ENCODE assay signal across 18 mouse cellular contexts in the genomic region with DNA sequence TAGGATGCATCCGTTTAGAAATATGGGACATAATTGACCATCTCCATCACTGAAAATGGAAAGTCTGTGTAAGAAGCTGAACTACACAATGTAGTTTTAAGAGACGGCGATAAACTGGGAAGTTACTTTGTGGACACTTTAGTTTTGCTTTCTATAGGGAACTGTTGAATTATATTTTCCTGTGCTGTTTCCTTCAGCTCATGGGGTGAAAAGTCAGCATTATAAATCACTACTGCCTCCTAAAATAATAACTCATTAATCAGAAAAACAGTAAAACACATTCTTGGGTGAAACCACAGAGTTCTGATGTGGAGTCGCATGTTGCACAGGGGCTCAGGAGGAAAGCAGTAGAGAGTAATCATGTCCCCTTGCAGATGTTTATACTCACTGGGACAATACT. TPM values are rescaled to one million over a fixed set of nuclear protein-coding genes. Genes with fewer than 3 reads are reported as not detected.
A peak's percentile ranks its signal among the peaks of the same experiment; 100 is the strongest.
DNase-seq lines count a peak whose midpoint lies in the region; ATAC-seq and TF ChIP-seq lines count a peak whose summit lies in the region.
"Had no signal": no experiment of that assay in that cellular context is flagged by ENCODE, and none has a peak within 500 bp of the region (broad histone marks: within the 10 kb centered on the region; RNA-seq: fewer than 3 reads in every experiment).

No protein-coding gene starts in this region.

- H3K9ac ChIP-seq in kidney, embryonic 16.5 days (replicated peaks; ENCODE audit: low read length) = no peak overlapping the region
- no peak overlapping the region for H3K9ac ChIP-seq in lung, embryonic 16.5 days (ENCODE audit: low read length)
- no peak overlapping the region for H3K9ac ChIP-seq in lung, postnatal 0 days (replicated peaks; ENCODE audit: low read depth)
- no peak overlapping the region for H3K9ac ChIP-seq in heart, embryonic 12.5 days
- H3K9ac ChIP-seq: heart, embryonic 15.5 days; limb, embryonic 13.5 days; midbrain, embryonic 12.5 days had no signal

- H3K9me3 ChIP-seq in kidney, embryonic 16.5 days (ENCODE audit: low read length) = no peaks in the 10 kb centered on the region
- no peaks in the 10 kb centered on the region for H3K9me3 ChIP-seq in lung, embryonic 16.5 days (ENCODE audit: control insufficient read depth, low read length)
- H3K9me3 ChIP-seq in lung, postnatal 0 days (ENCODE audit: low read length) = no peaks in the 10 kb centered on the region
- no peaks in the 10 kb centered on the region for H3K9me3 ChIP-seq in megakaryocyte, embryonic 14.5 days
- no peaks in the 10 kb centered on the region for H3K9me3 ChIP-seq in heart, embryonic 12.5 days (replicated peaks)
- H3K9me3 ChIP-seq in forebrain, embryonic 10.5 days = no peaks in the 10 kb centered on the region
- H3K9me3 ChIP-seq: heart, embryonic 15.5 days; limb, embryonic 13.5 days; midbrain, embryonic 12.5 days had no signal

- no peak for TF ChIP-seq EP300 in lung, postnatal 0 days (IDR thresholded peaks at IDR 0.05)

- DNase-seq in kidney, postnatal 25 days = no peak
- DNase-seq in lung, postnatal 0 days (ENCODE audit: low spot score) = no peak
- no peak for DNase-seq in forebrain, embryonic 10.5 days (ENCODE audit: extremely low spot score, low spot score)
- DNase-seq: adrenal gland, postnatal 25 days; cerebellum, adult 9-10 months; gastrocnemius, adult 2 months; heart, adult 18-20 months; lung, postnatal 14 days; right cerebral cortex, postnatal 25 days had no signal

- ATAC-seq in kidney, embryonic 16.5 days (ENCODE audit: low FRiP score, low TSS enrichment) = peak; percentile 36; the same call in 1 of the 2 replicates
- ATAC-seq in lung, embryonic 16.5 days (ENCODE audit: low read depth) = no peak
- ATAC-seq in lung, postnatal 0 days = no peak
- ATAC-seq in common myeloid progenitor, adult 5-6 weeks (replicated peaks; ENCODE audit: low read depth, poor library complexity, severe bottlenecking) = 0 out of 2 replicates have a peak, but pooled peaks have one; percentile 8
- no peak for ATAC-seq in heart, embryonic 12.5 days (ENCODE audit: insufficient number of reproducible peaks, low FRiP score)

- no peaks in the 10 kb centered on the region for H3K36me3 ChIP-seq in kidney, embryonic 16.5 days (ENCODE audit: insufficient read depth, low read length)
- H3K36me3 ChIP-seq in lung, embryonic 16.5 days (ENCODE audit: control insufficient read depth, insufficient read depth, low read length) = no peaks in the 10 kb centered on the region
- no peaks in the 10 kb centered on the region for H3K36me3 ChIP-seq in lung, postnatal 0 days (ENCODE audit: insufficient read depth, low read length)
- H3K36me3 ChIP-seq in megakaryocyte, embryonic 14.5 days (replicated peaks; ENCODE audit: low read length) = no peaks in the 10 kb centered on the region
- no peaks in the 10 kb centered on the region for H3K36me3 ChIP-seq in heart, embryonic 12.5 days
- no peaks in the 10 kb centered on the region for H3K36me3 ChIP-seq in forebrain, embryonic 10.5 days (replicated peaks)
- H3K36me3 ChIP-seq: heart, embryonic 15.5 days; limb, embryonic 13.5 days; midbrain, embryonic 12.5 days had no signal

- H3K27ac ChIP-seq in kidney, embryonic 16.5 days (ENCODE audit: low read length) = peak overlapping the region; percentile 50
- no peak overlapping the region for H3K27ac ChIP-seq in lung, embryonic 16.5 days (ENCODE audit: low read length)
- H3K27ac ChIP-seq in lung, postnatal 0 days (ENCODE audit: low read length) = no peak overlapping the region
- H3K27ac ChIP-seq in heart, embryonic 12.5 days (ENCODE audit: poor library complexity, severe bottlenecking) = no peak overlapping the region
- no peak overlapping the region for H3K27ac ChIP-seq in forebrain, embryonic 10.5 days
- H3K27ac ChIP-seq: gastrocnemius, adult 2 months; heart, embryonic 15.5 days; layer of hippocampus, adult 2 months; limb, embryonic 13.5 days; midbrain, embryonic 12.5 days had no signal

- 43% methylated on average over 4 of the region's 4 CpGs for WGBS in kidney, embryonic 16.5 days
- 70% methylated on average over 4 of the region's 4 CpGs for WGBS in lung, embryonic 16.5 days
- 62% methylated on average over 4 of the region's 4 CpGs for WGBS in lung, postnatal 0 days
- WGBS in heart, embryonic 12.5 days = 80% methylated on average over 4 of the region's 4 CpGs
- WGBS in forebrain, embryonic 10.5 days = 92% methylated on average over 4 of the region's 4 CpGs

- peaks cover 4% of the 10 kb centered on the region for H3K4me1 ChIP-seq in kidney, embryonic 16.5 days (ENCODE audit: insufficient read depth, low read length)
- peaks cover 2% of the 10 kb centered on the region; the same call in 1 of the 2 replicates for H3K4me1 ChIP-seq in lung, embryonic 16.5 days (replicated peaks; ENCODE audit: control insufficient read depth, insufficient read depth, low read length)
- H3K4me1 ChIP-seq in lung, postnatal 0 days (ENCODE audit: insufficient read depth, low read depth, low read length) = no peaks in the 10 kb centered on the region
- H3K4me1 ChIP-seq in megakaryocyte, embryonic 14.5 days = peaks cover 25% of the 10 kb centered on the region
- H3K4me1 ChIP-seq in heart, embryonic 12.5 days (replicated peaks) = no peaks in the 10 kb centered on the region
- peaks cover 19% of the 10 kb centered on the region for H3K4me1 ChIP-seq in forebrain, embryonic 10.5 days
- H3K4me1 ChIP-seq: heart, embryonic 15.5 days had no signal

- H3K4me3 ChIP-seq in kidney, embryonic 16.5 days (ENCODE audit: low read length) = peak overlapping the region; percentile 10; the same call in 1 of the 2 replicates
- H3K4me3 ChIP-seq in lung, embryonic 16.5 days (ENCODE audit: low read length) = no peak overlapping the region
- no peak overlapping the region for H3K4me3 ChIP-seq in lung, postnatal 0 days (ENCODE audit: low read depth, low read length)
- H3K4me3 ChIP-seq in megakaryocyte, embryonic 14.5 days (replicated peaks) = peak overlapping the region; percentile 86
- no peak overlapping the region for H3K4me3 ChIP-seq in heart, embryonic 12.5 days
- no peak overlapping the region for H3K4me3 ChIP-seq in forebrain, embryonic 10.5 days
- H3K4me3 ChIP-seq: gastrocnemius, adult 2 months; heart, embryonic 15.5 days; layer of hippocampus, adult 2 months; limb, embryonic 13.5 days; midbrain, embryonic 12.5 days had no signal

- TF ChIP-seq CTCF in lung, postnatal 0 days (IDR thresholded peaks at IDR 0.05) = no peak

- H3K27me3 ChIP-seq in kidney, embryonic 16.5 days (ENCODE audit: insufficient read depth, low read length) = no peaks in the 10 kb centered on the region
- no peaks in the 10 kb centered on the region for H3K27me3 ChIP-seq in lung, embryonic 16.5 days (ENCODE audit: control insufficient read depth, insufficient read depth, low read depth, low read length)
- H3K27me3 ChIP-seq in lung, postnatal 0 days (replicated peaks; ENCODE audit: insufficient read depth, low read length) = no peaks in the 10 kb centered on the region
- H3K27me3 ChIP-seq in megakaryocyte, embryonic 14.5 days (replicated peaks) = no peaks in the 10 kb centered on the region
- no peaks in the 10 kb centered on the region for H3K27me3 ChIP-seq in heart, embryonic 12.5 days (replicated peaks)
- no peaks in the 10 kb centered on the region for H3K27me3 ChIP-seq in forebrain, embryonic 10.5 days (ENCODE audit: poor library complexity, severe bottlenecking)
- H3K27me3 ChIP-seq: heart, embryonic 15.5 days; limb, embryonic 13.5 days; midbrain, embryonic 12.5 days had no signal

- H3K4me2 ChIP-seq in kidney, embryonic 16.5 days (replicated peaks; ENCODE audit: low read depth, low read length) = peak overlapping the region; percentile 23
- H3K4me2 ChIP-seq in lung, embryonic 16.5 days (ENCODE audit: low read depth, low read length) = peak overlapping the region; percentile 35; the same call in 1 of the 2 replicates
- no peak overlapping the region for H3K4me2 ChIP-seq in lung, postnatal 0 days (replicated peaks; ENCODE audit: low read depth, low read length)
- no peak overlapping the region for H3K4me2 ChIP-seq in heart, embryonic 12.5 days
- H3K4me2 ChIP-seq: heart, embryonic 15.5 days; limb, embryonic 13.5 days; midbrain, embryonic 12.5 days had no signal

RNA-seq across cellular contexts. Expression of a gene that starts 1.3 kb away (rescaled TPM):
- polyA plus RNA-seq in kidney, embryonic 16.5 days (2015; fragmentation: Nextera tagmentation; extraction: Ambion mirVana) = 64.7 and 73.3 TPM in 2 replicates
- polyA plus RNA-seq in lung, embryonic 16.5 days (2015; fragmentation: Nextera tagmentation; extraction: Ambion mirVana) = 110 and 111 TPM in 2 replicates
- 347 and 455 TPM in 2 replicates for polyA plus RNA-seq in lung, postnatal 0 days (2015; fragmentation: Nextera tagmentation; extraction: Ambion mirVana)
- total RNA-seq in common myeloid progenitor, adult 5-6 weeks (2017) = 100 and 111 TPM in 2 replicates
- polyA plus RNA-seq in megakaryocyte, embryonic 14.5 days (2012; ENCODE audit: insufficient read depth, low replicate concordance) = 0.08 TPM in 1 of 2 replicates, not detected in the other
- polyA plus RNA-seq in heart, embryonic 12.5 days (2016; fragmentation: Nextera tagmentation; extraction: Ambion mirVana) = 65.1 and 69.5 TPM in 2 replicates
- 9.5 and 10.4 TPM in 2 replicates for polyA plus RNA-seq in forebrain, embryonic 10.5 days (2016; fragmentation: Nextera tagmentation; extraction: Ambion mirVana)

RNA-seq across cellular contexts. Expression of a gene that starts 50.0 kb away (rescaled TPM):
- 37.2 and 40.2 TPM in 2 replicates for polyA plus RNA-seq in kidney, embryonic 16.5 days (2015; fragmentation: Nextera tagmentation; extraction: Ambion mirVana)
- polyA plus RNA-seq in lung, embryonic 16.5 days (2015; fragmentation: Nextera tagmentation; extraction: Ambion mirVana) = 63.6 and 64.9 TPM in 2 replicates
- polyA plus RNA-seq in lung, postnatal 0 days (2015; fragmentation: Nextera tagmentation; extraction: Ambion mirVana) = 35.7 and 41.4 TPM in 2 replicates
- total RNA-seq in common myeloid progenitor, adult 5-6 weeks (2017) = 50.3 and 86.0 TPM in 2 replicates
- polyA plus RNA-seq in megakaryocyte, embryonic 14.5 days (2012; ENCODE audit: insufficient read depth, low replicate concordance) = 0.31 TPM in 1 of 2 replicates, not detected in the other
- 78.8 and 80.0 TPM in 2 replicates for polyA plus RNA-seq in heart, embryonic 12.5 days (2016; fragmentation: Nextera tagmentation; extraction: Ambion mirVana)
- polyA plus RNA-seq in forebrain, embryonic 10.5 days (2016; fragmentation: Nextera tagmentation; extraction: Ambion mirVana) = 9.4 and 11.2 TPM in 2 replicates

Comparison
In these comparisons a context has a peak if more than half of its experiments do, and no peak if none do; other contexts are left out.
1. H3K4me2 ChIP-seq: peak in kidney, embryonic 16.5 days (single experiment) and lung, embryonic 16.5 days (single experiment); none in lung, postnatal 0 days (single experiment) and heart, embryonic 12.5 days (single experiment).
2. ATAC-seq: peak in kidney, embryonic 16.5 days (single experiment) and common myeloid progenitor, adult 5-6 weeks (single experiment); none in lung, embryonic 16.5 days (single experiment), lung, postnatal 0 days (single experiment) and heart, embryonic 12.5 days (single experiment).
3. H3K4me3 ChIP-seq: peak in kidney, embryonic 16.5 days (single experiment) and megakaryocyte, embryonic 14.5 days (single experiment); none in lung, embryonic 16.5 days (single experiment), lung, postnatal 0 days (single experiment), heart, embryonic 12.5 days (single experiment) and forebrain, embryonic 10.5 days (single experiment).